Mouse (Mus musculus): ENCODE measurements around the gene Tenm3. TPM values are rescaled to one million over a fixed set of nuclear protein-coding genes. Genes with fewer than 3 reads are reported as not detected.

The Tenm3 gene
- 1 to 10 TPM; 9.4 to 9.9 TPM for total RNA-seq (2021)
- long read RNA-seq, experiment 1, partial matches to known transcripts = 1 of 3 reads
- long read RNA-seq, experiment 1, other reads (novel, unspliced or antisense) = 2 of 3 reads
- long read RNA-seq, experiment 2, partial matches to known transcripts = 2 of 2 reads
- long read RNA-seq, experiment 2, other reads (novel, unspliced or antisense) = 0 of 2 reads

DNA sequence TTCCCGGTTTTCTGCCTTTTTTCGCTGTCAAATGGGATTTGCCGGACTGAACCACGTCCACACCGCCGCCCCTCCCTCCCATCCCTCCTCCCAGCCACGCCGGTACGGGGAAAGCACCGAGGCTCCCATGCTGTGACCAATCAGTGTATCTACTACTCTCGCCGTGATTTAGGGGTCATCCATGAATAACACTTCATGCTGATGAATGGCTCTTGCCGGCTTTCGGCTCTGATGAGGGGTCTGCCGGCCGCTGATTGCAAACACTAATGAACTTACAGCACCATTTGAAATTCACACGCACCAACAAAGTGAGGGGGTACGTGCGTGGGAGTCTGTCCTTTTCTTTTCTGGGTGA, at the start of gene Tenm3:
TSS of gene Tenm3 (minus strand) at position 21 of the 355 bp plus-strand sequence.
- intact Hi-C loops (cut with DNase I) = no loop called here
- DNase-seq = no peak

DNA sequence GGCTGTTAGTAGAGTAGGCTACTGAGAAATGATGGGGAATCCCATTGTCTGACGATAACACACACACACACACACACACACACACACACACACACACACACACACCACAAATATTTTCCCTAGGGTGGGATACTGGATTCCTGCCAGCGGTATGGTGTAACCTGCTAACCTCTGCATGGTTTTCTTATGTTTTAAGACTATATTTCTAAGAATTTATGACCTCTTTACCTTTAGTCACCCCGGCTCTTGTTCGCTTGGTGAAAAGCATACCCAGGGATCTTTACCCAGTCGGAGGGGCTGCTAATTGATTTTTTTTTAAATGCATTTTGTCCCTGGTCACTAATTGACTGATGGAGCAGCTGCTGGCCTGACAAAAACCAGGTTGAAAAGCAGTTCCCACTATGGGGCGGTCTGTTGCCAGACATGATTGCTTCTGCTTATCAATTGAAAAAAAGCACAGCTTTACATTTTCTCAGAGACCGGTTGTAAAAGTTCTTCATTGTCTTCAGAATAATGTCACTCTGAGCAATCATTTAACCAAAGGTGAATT, 46.5 kb upstream of the Tenm3 start:
- intact Hi-C loops (cut with DNase I) = no loop called here
- no peak for DNase-seq

DNA sequence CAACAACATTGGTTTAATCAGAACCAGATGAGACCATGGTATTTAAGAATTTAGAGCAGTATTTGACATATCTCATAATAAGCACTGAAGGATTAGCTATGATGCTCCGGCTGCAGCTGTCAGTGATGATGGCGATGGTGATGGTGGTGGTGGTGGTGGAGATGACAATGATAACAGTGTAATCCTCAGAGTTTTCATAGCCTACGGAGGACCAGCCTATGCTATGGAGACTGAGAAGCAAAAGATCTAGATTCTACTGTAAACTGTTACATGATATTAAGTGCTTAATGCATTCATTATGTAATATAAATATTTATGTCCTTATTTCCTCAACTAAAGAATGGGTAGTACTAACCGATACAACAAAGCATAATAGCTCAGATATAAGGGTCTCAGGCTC, 40.5 kb upstream of the Tenm3 start:
- DNase-seq = no peak

GRCm38 (mm10) chr8:48880585-48880984, 36.8 kb upstream of the Tenm3 start:
- DNase-seq = no peak
- intact Hi-C loops (cut with DNase I) = no loop called here

More for the DNA sequence above, 40.5 kb upstream of the Tenm3 start:
- intact Hi-C loops (cut with DNase I) = no loop called here

- intact Hi-C loops (cut with DNase I) = no loop called here
- no peak for DNase-seq
Measured at GRCm38 (mm10) chr8:48865972-48866371, 22.2 kb upstream of the Tenm3 start.

DNA sequence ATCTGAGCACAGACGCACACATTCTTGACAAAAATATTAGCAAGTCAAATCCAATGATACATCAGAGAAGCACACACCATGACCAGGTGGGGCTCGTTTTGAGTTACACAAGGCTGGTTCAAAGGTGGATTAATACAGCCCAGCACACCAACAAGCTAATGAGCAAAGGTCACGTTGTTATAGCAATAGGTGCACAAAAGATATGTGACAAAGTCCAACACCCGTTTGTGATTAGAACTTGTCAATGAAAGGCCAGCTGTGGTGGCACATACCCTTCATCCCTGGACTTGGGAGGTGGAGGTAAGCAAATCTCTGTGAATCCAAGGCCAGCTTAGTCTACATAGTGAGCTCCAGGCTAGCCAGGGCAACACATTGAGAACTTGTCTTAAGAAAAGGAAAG, 21.7 kb upstream of the Tenm3 start:
- DNase-seq = no peak
- intact Hi-C loops (cut with DNase I) = no loop called here

- DNase-seq = no peak
- intact Hi-C loops (cut with DNase I) = no loop called here
Measured at GRCm38 (mm10) chr8:48850223-48851010, 6.7 kb upstream of the Tenm3 start.

GRCm38 (mm10) chr8:48849091-48849616, 5.4 kb upstream of the Tenm3 start:
- no peak for DNase-seq
- intact Hi-C loops (cut with DNase I) = no loop called here

GRCm38 (mm10) chr8:48844961-48845360, 1.2 kb upstream of the Tenm3 start:
- intact Hi-C loops (cut with DNase I) = no loop called here
- no peak for DNase-seq

DNA sequence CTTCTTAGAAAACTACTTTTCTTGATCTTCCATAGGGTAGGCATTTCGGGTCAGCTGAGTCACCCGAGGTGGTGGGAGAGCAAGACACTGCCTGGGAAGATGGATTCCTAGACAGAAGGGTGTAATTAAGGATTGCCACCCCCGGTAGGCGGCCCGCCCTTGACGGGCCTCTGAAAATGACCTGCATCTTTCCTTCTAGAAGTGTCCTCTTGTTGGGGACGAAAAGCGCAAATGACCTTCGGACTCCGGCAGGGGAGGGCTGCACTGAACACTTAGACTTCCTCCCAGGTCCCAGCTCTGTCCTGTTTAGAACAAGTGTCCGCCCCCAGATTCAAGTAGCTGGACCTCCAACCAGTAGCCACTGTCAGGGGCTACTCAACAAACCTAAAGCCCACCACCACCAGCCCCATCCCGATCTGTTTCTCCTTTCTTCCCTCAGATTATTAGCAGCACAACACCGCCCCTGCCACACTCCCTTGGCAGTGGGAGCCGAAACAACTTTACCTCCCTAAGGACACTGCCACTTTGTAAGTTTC, 687 bp upstream of the Tenm3 start:
- intact Hi-C loops (cut with DNase I) = no loop called here
- DNase-seq = no peak

- DNase-seq = peak in 1 of 2 experiments; percentile 23
- intact Hi-C loops (cut with DNase I) = no loop called here
Measured at GRCm38 (mm10) chr8:48842991-48843930, 490 bp downstream of the Tenm3 start.

DNA sequence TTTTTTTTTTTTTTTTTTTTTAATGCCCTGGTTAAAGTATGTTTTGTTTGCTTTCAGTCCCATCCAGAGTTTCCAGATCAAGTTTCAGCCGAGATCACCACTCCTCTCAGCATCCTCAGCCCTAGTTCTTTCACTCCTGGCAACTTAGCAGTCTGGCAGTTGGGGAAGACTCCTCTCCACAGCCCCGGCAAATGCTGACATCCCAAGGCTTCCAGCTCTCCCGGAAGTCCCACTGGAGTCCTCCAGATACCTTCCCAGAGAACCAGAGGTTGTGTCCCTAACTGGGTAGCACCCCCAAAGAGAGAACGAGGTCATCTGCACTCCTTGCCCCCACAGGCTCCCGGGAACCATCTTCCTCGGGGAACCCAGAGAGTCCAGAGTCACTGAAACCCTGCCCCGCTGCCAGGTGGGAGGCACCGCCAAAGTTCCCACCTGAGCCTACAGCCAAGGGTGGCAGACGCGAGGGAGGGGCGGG, 1.2 kb downstream of the Tenm3 start:
- intact Hi-C loops (cut with DNase I) = no loop called here
- peak; percentile 9 to 23 for DNase-seq

DNA sequence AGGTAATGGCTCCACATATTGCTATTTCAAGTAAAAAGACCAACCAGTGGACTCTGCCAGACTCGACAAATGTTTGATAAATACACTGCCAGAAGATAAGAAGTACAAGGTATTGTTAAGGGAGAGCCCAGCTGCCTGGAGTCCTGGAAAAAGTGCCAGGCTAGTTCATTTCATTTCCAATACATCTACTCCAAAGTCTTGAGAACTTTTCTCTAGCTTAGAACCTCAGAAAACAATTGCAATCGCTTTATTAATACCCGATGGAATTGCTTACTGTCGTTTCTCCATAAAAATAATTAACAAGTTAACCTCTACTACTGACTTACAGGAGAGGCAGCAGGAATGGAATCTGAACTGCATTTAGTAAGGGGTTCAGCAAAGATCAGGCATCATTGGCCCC, 1.7 kb downstream of the Tenm3 start:
- intact Hi-C loops (cut with DNase I) = no loop called here
- DNase-seq = no peak

DNA sequence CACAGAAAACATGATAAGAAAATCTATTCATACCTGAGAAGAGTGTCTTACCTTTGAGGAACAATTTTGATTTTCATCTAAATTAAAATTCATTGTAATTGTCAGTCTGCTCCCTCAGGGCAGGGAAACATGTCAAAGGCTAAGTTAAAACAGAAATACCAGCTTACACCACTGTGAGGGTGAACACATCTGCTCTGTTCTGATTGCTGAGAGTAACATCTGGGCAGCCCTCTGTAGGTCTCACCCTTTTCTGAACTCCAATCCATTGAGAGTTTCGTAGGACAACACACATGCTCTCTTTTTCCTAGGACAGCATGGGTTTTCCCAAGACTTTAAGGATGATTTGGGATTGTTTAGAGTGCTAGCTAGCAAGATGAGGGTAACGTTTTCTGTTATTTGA, 8.0 kb downstream of the Tenm3 start:
- DNase-seq = no peak
- intact Hi-C loops (cut with DNase I) = no loop called here

DNA sequence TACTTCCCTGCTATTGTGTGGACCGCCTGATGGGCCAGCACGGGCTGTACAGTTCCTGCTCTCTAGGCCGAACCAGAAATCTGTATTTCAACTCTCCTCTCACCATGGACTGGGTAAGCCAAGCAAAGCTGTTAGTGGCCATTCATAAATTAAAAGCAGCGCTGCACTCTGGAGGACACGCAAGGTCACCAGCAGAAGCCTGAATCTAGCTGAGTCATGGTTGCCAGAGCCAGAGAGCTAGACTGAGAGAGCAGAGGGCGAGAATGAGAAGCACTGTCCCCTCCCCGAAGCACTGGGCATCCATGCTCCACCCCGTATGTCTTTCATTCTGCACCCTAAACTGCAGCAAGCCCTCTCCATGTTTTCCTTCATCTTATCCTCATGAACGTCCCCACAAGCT, 16.3 kb downstream of the Tenm3 start:
- intact Hi-C loops (cut with DNase I) = no loop called here
- DNase-seq = no peak

GRCm38 (mm10) chr8:48825666-48826065, 18.1 kb downstream of the Tenm3 start:
- no peak for DNase-seq
- intact Hi-C loops (cut with DNase I) = no loop called here

- intact Hi-C loops (cut with DNase I) = no loop called here
- no peak for DNase-seq
Measured at GRCm38 (mm10) chr8:48822291-48822690, 21.5 kb downstream of the Tenm3 start.

- intact Hi-C loops (cut with DNase I) = no loop called here
- no peak for DNase-seq
Measured at GRCm38 (mm10) chr8:48819962-48820361, 23.8 kb downstream of the Tenm3 start.

GRCm38 (mm10) chr8:48819348-48819747, 24.4 kb downstream of the Tenm3 start:
- intact Hi-C loops (cut with DNase I) = no loop called here
- DNase-seq = no peak

DNA sequence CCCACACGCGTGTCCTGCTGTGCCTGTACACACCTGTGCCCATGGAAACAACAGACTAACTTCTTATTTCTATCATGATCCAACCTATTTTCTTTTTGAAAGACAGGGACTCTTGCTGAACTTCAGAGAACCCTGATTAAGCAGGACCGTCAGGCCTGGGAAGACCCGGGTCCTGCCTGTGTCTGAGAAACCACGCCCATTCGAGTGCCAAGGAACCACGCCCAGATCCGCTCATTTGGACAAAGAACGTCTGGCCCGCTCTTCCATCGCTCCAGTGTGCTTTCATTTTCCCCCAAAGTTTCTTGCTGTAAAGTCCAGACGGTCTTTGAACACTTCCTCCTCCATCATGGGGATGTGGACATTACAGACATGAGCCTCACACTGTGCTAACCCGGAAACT, 26.8 kb downstream of the Tenm3 start:
- DNase-seq = no peak
- intact Hi-C loops (cut with DNase I) = no loop called here
